Mouse (Mus musculus) kidney, adult 11 months (tissue): ENCODE results near the gene Pdlim5.

Experiments used
- DNase-seq: peaks from one replicate; pipeline ENCODE4 v3.0.0; 2022

The Pdlim5 gene

GRCm38 (mm10) chr3:142394000-142394411 lies 1.5 kb downstream of the Pdlim5 start:
- DNase-seq, result peak; percentile 42

- DNase-seq, result no peak
These were observed 4.0 kb downstream of the Pdlim5 start for GRCm38 (mm10) chr3:142391531-142391930.

- DNase-seq, result peak; percentile 59
These were observed 5.2 kb downstream of the Pdlim5 start for GRCm38 (mm10) chr3:142390288-142390687.

- DNase-seq, result no peak
These were observed 7.3 kb downstream of the Pdlim5 start for GRCm38 (mm10) chr3:142388189-142388588.

- no peak for DNase-seq
These were observed 9.0 kb downstream of the Pdlim5 start for GRCm38 (mm10) chr3:142386505-142386904.

- DNase-seq, result peak; percentile 33
These were observed 9.8 kb downstream of the Pdlim5 start for GRCm38 (mm10) chr3:142385690-142386089.

- DNase-seq, result no peak
These were observed 18.9 kb downstream of the Pdlim5 start for GRCm38 (mm10) chr3:142376638-142377037.

GRCm38 (mm10) chr3:142375106-142375505 lies 20.4 kb downstream of the Pdlim5 start:
- DNase-seq, result no peak

GRCm38 (mm10) chr3:142372465-142373147 lies 22.9 kb downstream of the Pdlim5 start:
- no peak for DNase-seq

GRCm38 (mm10) chr3:142368411-142368810 lies 27.1 kb downstream of the Pdlim5 start:
- DNase-seq, result no peak

GRCm38 (mm10) chr3:142362092-142362491 lies 33.4 kb downstream of the Pdlim5 start:
- DNase-seq, result no peak

- DNase-seq, result no peak
These were observed 36.5 kb downstream of the Pdlim5 start for GRCm38 (mm10) chr3:142358951-142359350.

- DNase-seq, result no peak
These were observed 38.8 kb downstream of the Pdlim5 start for GRCm38 (mm10) chr3:142356661-142357060.

GRCm38 (mm10) chr3:142353218-142353617 lies 42.3 kb downstream of the Pdlim5 start:
- no peak for DNase-seq

- no peak for DNase-seq
These were observed 45.0 kb downstream of the Pdlim5 start for GRCm38 (mm10) chr3:142350513-142350912.

GRCm38 (mm10) chr3:142348816-142349631 lies 46.5 kb downstream of the Pdlim5 start:
- DNase-seq, result peak; percentile 73

- DNase-seq, result no peak
These were observed 49.2 kb downstream of the Pdlim5 start for GRCm38 (mm10) chr3:142346261-142346660.

GRCm38 (mm10) chr3:142345235-142346125 lies 50.0 kb downstream of the Pdlim5 start:
- DNase-seq, result no peak

GRCm38 (mm10) chr3:142343786-142344185 lies 51.7 kb downstream of the Pdlim5 start:
- DNase-seq, result no peak

GRCm38 (mm10) chr3:142340701-142341100 lies 54.8 kb downstream of the Pdlim5 start:
- DNase-seq, result no peak

GRCm38 (mm10) chr3:142339440-142340251 lies 55.9 kb downstream of the Pdlim5 start:
- peak; percentile 31 for DNase-seq

- no peak for DNase-seq
These were observed 57.4 kb downstream of the Pdlim5 start for GRCm38 (mm10) chr3:142338058-142338457.
